Mouse (Mus musculus): ENCODE measurements around the gene Agtpbp1. TPM values are rescaled to one million over a fixed set of nuclear protein-coding genes. Genes with fewer than 3 reads are reported as not detected.
A peak's percentile ranks its signal among the peaks of the same experiment; 100 is the strongest.
"Not testable (repeated sequence)": the region's sequence is repeated elsewhere in the genome, so short reads cannot be mapped to it uniquely, and the experiment has no call there.

The Agtpbp1 gene
- polyA plus RNA-seq, 1 experiment from 2014 or later = 33.5 TPM

GRCm38 (mm10) chr13:59615152-59615551, 30.1 kb upstream of the Agtpbp1 start:
- Histone ChIP-seq H3K4me1 (ENCODE audit: control insufficient read depth, insufficient read depth, low read length) (no peaks in the 10 kb centered on the region), H3K27me3 (ENCODE audit: control insufficient read depth, insufficient read depth, low read length) (no peaks in the 10 kb centered on the region), H3K4me3 (ENCODE audit: low read depth, low read length) (no peak overlapping the region), H3K27ac (ENCODE audit: low read depth, low read length) (no peak overlapping the region), H3K9ac (ENCODE audit: low read length) (no peak overlapping the region), H3K36me3 (ENCODE audit: control insufficient read depth, insufficient read depth, low read length) (peaks cover 7% of the 10 kb centered on the region; the same call in 1 of the 2 replicates), H3K4me2 (ENCODE audit: low read depth) (no peak overlapping the region), H3K9me3 (ENCODE audit: control insufficient read depth, low read length) (no peaks in the 10 kb centered on the region)
- no peak for DNase-seq (ENCODE audit: low spot score)
- ATAC-seq (ENCODE audit: insufficient read depth, low FRiP score, low TSS enrichment) = no peak
- WGBS = 85% methylated on average over 4 of the region's 4 CpGs

- no peak overlapping the region for H3K4me3 ChIP-seq (ENCODE audit: low read depth, low read length)
- H3K4me1 ChIP-seq (ENCODE audit: control insufficient read depth, insufficient read depth, low read length) = no peaks in the 10 kb centered on the region
- DNase-seq (ENCODE audit: low spot score) (no peak), ATAC-seq (ENCODE audit: insufficient read depth, low FRiP score, low TSS enrichment) (no peak)
- no peaks in the 10 kb centered on the region for H3K9me3 ChIP-seq (ENCODE audit: control insufficient read depth, low read length)
- no peaks in the 10 kb centered on the region for H3K27me3 ChIP-seq (ENCODE audit: control insufficient read depth, insufficient read depth, low read length)
- no peak overlapping the region for H3K4me2 ChIP-seq (ENCODE audit: low read depth)
- peaks cover 9% of the 10 kb centered on the region for H3K36me3 ChIP-seq (ENCODE audit: control insufficient read depth, insufficient read depth, low read length)
- WGBS = 88% methylated on average over 4 of the region's 4 CpGs
- no peak overlapping the region for H3K9ac ChIP-seq (ENCODE audit: low read length)
- no peak overlapping the region for H3K27ac ChIP-seq (ENCODE audit: low read depth, low read length)
Observed at GRCm38 (mm10) chr13:59613868-59614267, 28.8 kb upstream of the Agtpbp1 start.

- Histone ChIP-seq H3K9ac (ENCODE audit: low read length) (no peak overlapping the region), H3K36me3 (ENCODE audit: control insufficient read depth, insufficient read depth, low read length) (peaks cover 10% of the 10 kb centered on the region), H3K27ac (ENCODE audit: low read depth, low read length) (no peak overlapping the region), H3K4me3 (ENCODE audit: low read depth, low read length) (no peak overlapping the region), H3K9me3 (ENCODE audit: control insufficient read depth, low read length) (no peaks in the 10 kb centered on the region), H3K4me1 (ENCODE audit: control insufficient read depth, insufficient read depth, low read length) (no peaks in the 10 kb centered on the region), H3K27me3 (ENCODE audit: control insufficient read depth, insufficient read depth, low read length) (no peaks in the 10 kb centered on the region), H3K4me2 (ENCODE audit: low read depth) (no peak overlapping the region)
- no peak for ATAC-seq (ENCODE audit: insufficient read depth, low FRiP score, low TSS enrichment)
- DNase-seq (ENCODE audit: low spot score) = no peak
- WGBS = 91% methylated on average over 2 of the region's 2 CpGs
Observed at GRCm38 (mm10) chr13:59610437-59610836, 25.4 kb upstream of the Agtpbp1 start.

GRCm38 (mm10) chr13:59609885-59610284, 24.9 kb upstream of the Agtpbp1 start:
- H3K4me3 ChIP-seq (ENCODE audit: low read depth, low read length) = no peak overlapping the region
- H3K9ac ChIP-seq (ENCODE audit: low read length) = no peak overlapping the region
- no peaks in the 10 kb centered on the region for H3K9me3 ChIP-seq (ENCODE audit: control insufficient read depth, low read length)
- DNase-seq (ENCODE audit: low spot score) (no peak), ATAC-seq (ENCODE audit: insufficient read depth, low FRiP score, low TSS enrichment) (no peak)
- no peak overlapping the region for H3K27ac ChIP-seq (ENCODE audit: low read depth, low read length)
- no peak overlapping the region for H3K4me2 ChIP-seq (ENCODE audit: low read depth)
- H3K4me1 ChIP-seq (ENCODE audit: control insufficient read depth, insufficient read depth, low read length) = no peaks in the 10 kb centered on the region
- no peaks in the 10 kb centered on the region for H3K27me3 ChIP-seq (ENCODE audit: control insufficient read depth, insufficient read depth, low read length)
- WGBS = 93% methylated on average over 4 of the region's 4 CpGs
- H3K36me3 ChIP-seq (ENCODE audit: control insufficient read depth, insufficient read depth, low read length) = peaks cover 12% of the 10 kb centered on the region

GRCm38 (mm10) chr13:59605221-59605922, 20.3 kb upstream of the Agtpbp1 start:
- H3K9ac ChIP-seq (ENCODE audit: low read length) = no peak overlapping the region
- H3K9me3 ChIP-seq (ENCODE audit: control insufficient read depth, low read length) = no peaks in the 10 kb centered on the region
- ATAC-seq (ENCODE audit: insufficient read depth, low FRiP score, low TSS enrichment) (no peak), DNase-seq (ENCODE audit: low spot score) (no peak)
- no peaks in the 10 kb centered on the region for H3K4me1 ChIP-seq (ENCODE audit: control insufficient read depth, insufficient read depth, low read length)
- H3K4me2 ChIP-seq (ENCODE audit: low read depth) = no peak overlapping the region
- H3K27me3 ChIP-seq (ENCODE audit: control insufficient read depth, insufficient read depth, low read length) = no peaks in the 10 kb centered on the region
- H3K27ac ChIP-seq (ENCODE audit: low read depth, low read length) = no peak overlapping the region
- no peak overlapping the region for H3K4me3 ChIP-seq (ENCODE audit: low read depth, low read length)
- H3K36me3 ChIP-seq (ENCODE audit: control insufficient read depth, insufficient read depth, low read length) = peaks cover 16% of the 10 kb centered on the region
- 89% methylated on average over 10 of the region's 10 CpGs for WGBS

GRCm38 (mm10) chr13:59604511-59604910, 19.5 kb upstream of the Agtpbp1 start:
- DNase-seq (ENCODE audit: low spot score) (peak; percentile 17), ATAC-seq (ENCODE audit: insufficient read depth, low FRiP score, low TSS enrichment) (0 out of 2 replicates have a peak, but pooled peaks have one; percentile 41)
- no peaks in the 10 kb centered on the region for H3K9me3 ChIP-seq (ENCODE audit: control insufficient read depth, low read length)
- 61% methylated on average over 1 of the region's 1 CpGs for WGBS
- peaks cover 14% of the 10 kb centered on the region for H3K36me3 ChIP-seq (ENCODE audit: control insufficient read depth, insufficient read depth, low read length)
- H3K4me3 ChIP-seq (ENCODE audit: low read depth, low read length) = no peak overlapping the region
- no peak overlapping the region for H3K27ac ChIP-seq (ENCODE audit: low read depth, low read length)
- H3K4me2 ChIP-seq (ENCODE audit: low read depth) = no peak overlapping the region
- no peaks in the 10 kb centered on the region for H3K4me1 ChIP-seq (ENCODE audit: control insufficient read depth, insufficient read depth, low read length)
- no peaks in the 10 kb centered on the region for H3K27me3 ChIP-seq (ENCODE audit: control insufficient read depth, insufficient read depth, low read length)
- H3K9ac ChIP-seq (ENCODE audit: low read length) = no peak overlapping the region

GRCm38 (mm10) chr13:59603096-59603495, 18.1 kb upstream of the Agtpbp1 start:
- DNase-seq (ENCODE audit: low spot score) = no peak

GRCm38 (mm10) chr13:59592630-59593029, 7.6 kb upstream of the Agtpbp1 start:
- Histone ChIP-seq H3K4me2 (ENCODE audit: low read depth) (no peak overlapping the region), H3K4me1 (ENCODE audit: control insufficient read depth, insufficient read depth, low read length) (no peaks in the 10 kb centered on the region), H3K27me3 (ENCODE audit: control insufficient read depth, insufficient read depth, low read length) (no peaks in the 10 kb centered on the region), H3K9me3 (ENCODE audit: control insufficient read depth, low read length) (no peaks in the 10 kb centered on the region), H3K4me3 (ENCODE audit: low read depth, low read length) (no peak overlapping the region), H3K36me3 (ENCODE audit: control insufficient read depth, insufficient read depth, low read length) (peaks cover 4% of the 10 kb centered on the region), H3K27ac (ENCODE audit: low read depth, low read length) (no peak overlapping the region), H3K9ac (ENCODE audit: low read length) (no peak overlapping the region)
- DNase-seq (ENCODE audit: low spot score) (no peak), ATAC-seq (ENCODE audit: insufficient read depth, low FRiP score, low TSS enrichment) (no peak)
- WGBS = 90% methylated on average over 1 of the region's 1 CpGs

More at GRCm38 (mm10) chr13:59603096-59603495, 18.1 kb upstream of the Agtpbp1 start:
- Histone ChIP-seq H3K27me3 (ENCODE audit: control insufficient read depth, insufficient read depth, low read length) (no peaks in the 10 kb centered on the region), H3K9me3 (ENCODE audit: control insufficient read depth, low read length) (no peaks in the 10 kb centered on the region), H3K4me2 (ENCODE audit: low read depth) (no peak overlapping the region), H3K4me3 (ENCODE audit: low read depth, low read length) (no peak overlapping the region), H3K4me1 (ENCODE audit: control insufficient read depth, insufficient read depth, low read length) (no peaks in the 10 kb centered on the region), H3K9ac (ENCODE audit: low read length) (no peak overlapping the region), H3K27ac (ENCODE audit: low read depth, low read length) (no peak overlapping the region), H3K36me3 (ENCODE audit: control insufficient read depth, insufficient read depth, low read length) (peaks cover 10% of the 10 kb centered on the region)
- WGBS = 94% methylated on average over 5 of the region's 5 CpGs
- ATAC-seq (ENCODE audit: insufficient read depth, low FRiP score, low TSS enrichment) = no peak

- WGBS = 93% methylated on average over 3 of the region's 3 CpGs
- not testable (repeated sequence) for H3K9ac ChIP-seq (ENCODE audit: low read length); H3K27ac ChIP-seq (ENCODE audit: low read depth, low read length); H3K9me3 ChIP-seq (ENCODE audit: control insufficient read depth, low read length); H3K4me2 ChIP-seq (ENCODE audit: low read depth); H3K4me3 ChIP-seq (ENCODE audit: low read depth, low read length); ATAC-seq (ENCODE audit: insufficient read depth, low FRiP score, low TSS enrichment); DNase-seq (ENCODE audit: low spot score); H3K4me1 ChIP-seq (ENCODE audit: control insufficient read depth, insufficient read depth, low read length); H3K27me3 ChIP-seq (ENCODE audit: control insufficient read depth, insufficient read depth, low read length); H3K36me3 ChIP-seq (ENCODE audit: control insufficient read depth, insufficient read depth, low read length)
Observed at GRCm38 (mm10) chr13:59592058-59592457, 7.0 kb upstream of the Agtpbp1 start.

All from neural tube, embryonic 11.5 days (tissue).